Mouse (Mus musculus): ENCODE data around the gene Hint1. TPM values are rescaled to one million over a fixed set of nuclear protein-coding genes. Genes with fewer than 3 reads are reported as not detected.

Hint1 gene
- polyA plus RNA-seq, 1 experiment from 2014 or later, result 611 TPM

GRCm38 (mm10) chr11:54913841-54914240, 47.7 kb downstream of the Hint1 start:
- Histone ChIP-seq H3K27me3 (ENCODE audit: control insufficient read depth, insufficient read depth, low read length) (no peaks in the 10 kb centered on the region), H3K27ac (replicated peaks; ENCODE audit: low read depth, low read length) (no peak overlapping the region), H3K4me1 (ENCODE audit: control insufficient read depth, insufficient read depth, low read length) (no peaks in the 10 kb centered on the region), H3K9me3 (ENCODE audit: control insufficient read depth, low read length) (no peaks in the 10 kb centered on the region), H3K4me2 (ENCODE audit: low read depth, severe bottlenecking) (no peak overlapping the region), H3K4me3 (ENCODE audit: low read depth, low read length) (no peak overlapping the region), H3K36me3 (ENCODE audit: control insufficient read depth, insufficient read depth, low read length) (peaks cover 3% of the 10 kb centered on the region; the same call in 1 of the 2 replicates), H3K9ac (ENCODE audit: low read length) (no peak overlapping the region)
- no peak for ATAC-seq (ENCODE audit: insufficient number of reproducible peaks, low FRiP score, low TSS enrichment, low read depth)
- 91% methylated on average over 5 of the region's 5 CpGs for WGBS
- no peak for DNase-seq (ENCODE audit: low spot score)

GRCm38 (mm10) chr11:54917461-54917860, 51.3 kb downstream of the Hint1 start:
- H3K4me3 ChIP-seq (ENCODE audit: low read depth, low read length), result no peak overlapping the region
- no peak for ATAC-seq (ENCODE audit: insufficient number of reproducible peaks, low FRiP score, low TSS enrichment, low read depth)
- no peaks in the 10 kb centered on the region for H3K4me1 ChIP-seq (ENCODE audit: control insufficient read depth, insufficient read depth, low read length)
- no peak overlapping the region for H3K9ac ChIP-seq (ENCODE audit: low read length)
- 95% methylated on average over 7 of the region's 7 CpGs for WGBS
- H3K27ac ChIP-seq (replicated peaks; ENCODE audit: low read depth, low read length), result no peak overlapping the region
- no peak overlapping the region for H3K4me2 ChIP-seq (ENCODE audit: low read depth, severe bottlenecking)
- no peaks in the 10 kb centered on the region for H3K27me3 ChIP-seq (ENCODE audit: control insufficient read depth, insufficient read depth, low read length)
- H3K9me3 ChIP-seq (ENCODE audit: control insufficient read depth, low read length), result no peaks in the 10 kb centered on the region
- DNase-seq (ENCODE audit: low spot score), result no peak
- peaks cover 6% of the 10 kb centered on the region; the same call in 1 of the 2 replicates for H3K36me3 ChIP-seq (ENCODE audit: control insufficient read depth, insufficient read depth, low read length)

GRCm38 (mm10) chr11:54918273-54918672, 52.1 kb downstream of the Hint1 start:
- no peak overlapping the region for H3K9ac ChIP-seq (ENCODE audit: low read length)
- H3K36me3 ChIP-seq (ENCODE audit: control insufficient read depth, insufficient read depth, low read length), result peaks cover 6% of the 10 kb centered on the region; the same call in 1 of the 2 replicates
- H3K9me3 ChIP-seq (ENCODE audit: control insufficient read depth, low read length), result no peaks in the 10 kb centered on the region
- no peak for ATAC-seq (ENCODE audit: insufficient number of reproducible peaks, low FRiP score, low TSS enrichment, low read depth)
- no peak overlapping the region for H3K4me3 ChIP-seq (ENCODE audit: low read depth, low read length)
- H3K27ac ChIP-seq (replicated peaks; ENCODE audit: low read depth, low read length), result no peak overlapping the region
- H3K4me1 ChIP-seq (ENCODE audit: control insufficient read depth, insufficient read depth, low read length), result no peaks in the 10 kb centered on the region
- DNase-seq (ENCODE audit: low spot score), result no peak
- no peak overlapping the region for H3K4me2 ChIP-seq (ENCODE audit: low read depth, severe bottlenecking)
- WGBS, result 85% methylated on average over 4 of the region's 4 CpGs
- no peaks in the 10 kb centered on the region for H3K27me3 ChIP-seq (ENCODE audit: control insufficient read depth, insufficient read depth, low read length)

Other genes starting within 250 kb of the Hint1 start
- 135 and 136 TPM in 2 replicates for gene Cdc42se2, start 78.7 kb upstream of the Hint1 start, polyA plus RNA-seq (2014; fragmentation: Nextera tagmentation; extraction: Ambion mirVana)
- 6.4 and 7.8 TPM in 2 replicates for gene Lyrm7, start 5.5 kb upstream of the Hint1 start, polyA plus RNA-seq (2014; fragmentation: Nextera tagmentation; extraction: Ambion mirVana)
- 48.2 and 49.9 TPM in 2 replicates for gene Gpx3, start 36.1 kb downstream of the Hint1 start, polyA plus RNA-seq (2014; fragmentation: Nextera tagmentation; extraction: Ambion mirVana)
- 13.3 and 13.4 TPM in 2 replicates for gene Tnip1, start 96.5 kb downstream of the Hint1 start, polyA plus RNA-seq (2014; fragmentation: Nextera tagmentation; extraction: Ambion mirVana)
- 93.9 and 97.4 TPM in 2 replicates for gene Anxa6, start 167.1 kb downstream of the Hint1 start, polyA plus RNA-seq (2014; fragmentation: Nextera tagmentation; extraction: Ambion mirVana)
- 0.23 and 0.88 TPM in 2 replicates for gene Ccdc69, start 211.7 kb downstream of the Hint1 start, polyA plus RNA-seq (2014; fragmentation: Nextera tagmentation; extraction: Ambion mirVana)
- 9.0 TPM in 2 replicates for gene Gm2a, start 231.7 kb downstream of the Hint1 start, polyA plus RNA-seq (2014; fragmentation: Nextera tagmentation; extraction: Ambion mirVana)

Data from limb, embryonic 11.5 days (tissue).